Mouse (Mus musculus) hindbrain, embryonic 13.5 days (tissue): Measurements from ENCODE around the gene Trpv2. TPM values are rescaled to one million over a fixed set of nuclear protein-coding genes. Genes with fewer than 3 reads are reported as not detected.

Source experiments
- ATAC-seq: fragments of 200-750 bp; cut with Nextera tagmentation; 2 replicates; pipeline ENCODE4 v1.8.0; 2017; ENCODE audit warnings: moderate TSS enrichment; ENCODE audit not compliant: low FRiP score
- H3K27ac ChIP-seq: fragments of 300-500 bp; sonication (generic); 2 replicates; pipeline ENCODE4 v1.5.1; 2015; ENCODE audit warnings: inconsistent platforms, mild to moderate bottlenecking, moderate library complexity
- H3K27me3 ChIP-seq: fragments of 300-500 bp; sonication (generic); 2 replicates; pipeline ENCODE4 v1.6.1; 2015; ENCODE audit warnings: mild to moderate bottlenecking, inconsistent platforms
- H3K36me3 ChIP-seq: fragments of 300-500 bp; sonication (generic); 2 replicates; pipeline ENCODE4 v1.6.1; 2015; ENCODE audit warnings: mild to moderate bottlenecking, inconsistent platforms
- H3K4me1 ChIP-seq: fragments of 300-500 bp; sonication (generic); replicated peaks from 2 replicates; pipeline ENCODE4 v1.6.1; 2015; ENCODE audit warnings: inconsistent platforms
- H3K4me2 ChIP-seq: fragments of 300-500 bp; sonication (generic); 2 replicates; pipeline ENCODE4 v1.6.1; 2015; ENCODE audit warnings: inconsistent platforms, mild to moderate bottlenecking, moderate library complexity
- H3K4me3 ChIP-seq: fragments of 300-500 bp; sonication (generic); 2 replicates; pipeline ENCODE4 v1.5.1; 2015; ENCODE audit warnings: mild to moderate bottlenecking, inconsistent platforms
- H3K9ac ChIP-seq: fragments of 300-500 bp; sonication (generic); 2 replicates; pipeline ENCODE4 v1.6.1; 2015; ENCODE audit warnings: mild to moderate bottlenecking, inconsistent platforms
- H3K9me3 ChIP-seq: fragments of 300-500 bp; sonication (generic); 2 replicates; pipeline ENCODE4 v1.6.1; 2016; ENCODE audit warnings: inconsistent platforms
- WGBS: fragments of 180-500 bp; shearing (Covaris S2); methylation state at CpG from one replicate; pipeline ENCODE4 v1.1.7; 2015; 5-methylcytosine and 5-hydroxymethylcytosine counted together
- polyA plus RNA-seq: library from polyadenylated mRNA; unstranded; fragments of >200 nt; fragmentation: Nextera tagmentation; extraction: Ambion mirVana; gene quantifications from 2 replicates; pipeline ENCODE4 v1.2.1, GENCODE M21; 2015

Trpv2 gene
- polyA plus RNA-seq, 1 experiment from 2014 or later, result 21.5 TPM

DNA sequence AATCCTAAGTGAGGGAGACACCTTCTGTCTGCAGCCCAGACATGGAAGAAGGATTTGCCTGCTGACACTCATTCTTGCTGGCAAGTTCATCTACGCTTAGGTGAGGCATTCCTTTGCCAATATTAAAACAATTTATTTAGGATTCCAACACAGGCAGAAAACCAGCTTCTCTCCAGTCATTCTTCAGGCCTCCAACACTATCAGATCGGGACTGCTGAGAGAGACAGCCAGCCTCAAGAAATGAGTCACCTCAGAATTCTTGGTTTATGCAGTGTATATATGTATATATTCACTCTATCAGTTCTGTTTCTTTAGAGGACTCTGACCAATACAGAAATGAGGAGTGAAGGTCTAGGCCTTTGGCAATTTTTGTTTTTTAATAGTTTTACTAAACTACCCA lies 10.7 kb upstream of the Trpv2 start:
- Histone ChIP-seq H3K27ac (no peak overlapping the region), H3K4me1 (0 out of 2 replicates have a peak, but pooled peaks cover 3% of the 10 kb centered on the region), H3K4me2 (no peak overlapping the region), H3K9ac (no peak overlapping the region), H3K27me3 (no peaks in the 10 kb centered on the region), H3K36me3 (no peaks in the 10 kb centered on the region), H3K9me3 (no peaks in the 10 kb centered on the region), H3K4me3 (no peak overlapping the region)
- WGBS, result 90% methylated on average over 2 of the region's 2 CpGs
- ATAC-seq, result no peak

DNA sequence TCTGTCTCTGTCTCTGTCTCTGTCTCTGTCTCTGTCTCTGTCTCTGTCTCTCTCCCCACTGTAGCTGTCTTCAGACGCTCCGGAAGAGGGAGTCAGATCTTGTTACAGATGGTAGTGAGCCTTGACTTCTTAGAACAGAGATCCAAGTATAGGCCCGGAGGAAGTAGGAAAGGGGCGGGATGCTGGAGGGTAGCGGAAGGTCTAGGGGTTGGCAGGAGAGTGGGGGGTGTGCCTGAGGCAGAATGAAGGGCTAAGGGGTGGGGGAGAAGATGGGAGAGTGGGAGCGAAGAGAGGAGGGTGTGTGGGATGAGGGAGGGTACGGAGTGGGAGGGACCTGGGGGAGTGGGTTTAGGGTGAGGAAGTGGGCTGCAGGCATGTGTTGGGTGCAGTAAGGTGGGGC lies 8.5 kb upstream of the Trpv2 start:
- H3K4me1 ChIP-seq, result no peaks in the 10 kb centered on the region
- H3K4me2 ChIP-seq, result no peak overlapping the region
- H3K9ac ChIP-seq, result no peak overlapping the region
- WGBS, result 74% methylated on average over 7 of the region's 7 CpGs
- no peaks in the 10 kb centered on the region for H3K27me3 ChIP-seq
- H3K4me3 ChIP-seq, result no peak overlapping the region
- no peaks in the 10 kb centered on the region for H3K9me3 ChIP-seq
- H3K27ac ChIP-seq, result no peak overlapping the region
- no peak for ATAC-seq
- no peaks in the 10 kb centered on the region for H3K36me3 ChIP-seq

DNA sequence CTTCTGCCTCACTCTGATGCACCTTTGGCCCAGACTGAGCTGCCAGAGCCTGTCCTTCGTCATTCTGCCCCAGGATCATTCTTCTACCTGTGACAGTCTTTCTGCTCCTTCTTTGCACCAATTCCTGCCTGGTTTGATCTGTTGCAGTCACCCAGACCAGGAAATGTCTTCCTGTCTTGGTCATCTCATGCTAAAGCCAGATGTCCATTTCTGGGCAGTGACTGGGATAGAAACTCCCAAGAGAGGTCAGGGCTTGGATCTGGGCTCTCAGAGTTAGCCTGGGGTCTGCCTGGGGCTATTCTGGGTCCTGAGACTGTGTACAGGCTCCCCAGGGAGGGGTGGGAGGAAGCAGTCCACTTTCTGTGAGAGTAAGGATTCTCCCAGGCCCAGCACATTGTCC lies 8.1 kb upstream of the Trpv2 start:
- Histone ChIP-seq H3K27me3 (no peaks in the 10 kb centered on the region), H3K9ac (no peak overlapping the region), H3K36me3 (no peaks in the 10 kb centered on the region), H3K4me1 (no peaks in the 10 kb centered on the region), H3K4me2 (no peak overlapping the region), H3K4me3 (no peak overlapping the region), H3K27ac (no peak overlapping the region), H3K9me3 (no peaks in the 10 kb centered on the region)
- WGBS, result 71% methylated on average over 1 of the region's 1 CpGs
- ATAC-seq, result no peak

DNA sequence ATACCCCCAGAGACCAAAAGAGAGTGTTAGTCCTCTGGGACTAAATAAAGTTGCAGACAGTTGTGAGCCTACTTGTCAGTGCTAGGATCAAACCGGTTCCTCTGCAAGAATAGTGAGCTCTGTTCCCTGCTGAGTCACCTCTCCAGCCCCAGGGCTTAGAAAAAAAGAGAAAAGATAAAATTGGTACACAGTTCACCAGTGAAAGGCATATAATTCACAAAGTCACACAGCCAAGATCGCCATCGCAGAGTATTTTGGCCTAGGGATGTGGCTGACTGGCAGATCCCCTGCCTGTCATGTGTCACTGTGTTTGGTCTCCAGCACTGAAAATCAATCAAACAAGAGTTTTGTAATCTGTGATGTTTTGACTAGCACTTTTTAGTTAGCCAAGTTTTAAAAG lies 6.0 kb upstream of the Trpv2 start:
- no peaks in the 10 kb centered on the region for H3K9me3 ChIP-seq
- ATAC-seq, result no peak
- no peak overlapping the region for H3K27ac ChIP-seq
- H3K4me2 ChIP-seq, result no peak overlapping the region
- no peak overlapping the region for H3K4me3 ChIP-seq
- WGBS, result 79% methylated on average over 3 of the region's 3 CpGs
- H3K27me3 ChIP-seq, result no peaks in the 10 kb centered on the region
- no peaks in the 10 kb centered on the region for H3K36me3 ChIP-seq
- no peaks in the 10 kb centered on the region for H3K4me1 ChIP-seq
- H3K9ac ChIP-seq, result no peak overlapping the region

DNA sequence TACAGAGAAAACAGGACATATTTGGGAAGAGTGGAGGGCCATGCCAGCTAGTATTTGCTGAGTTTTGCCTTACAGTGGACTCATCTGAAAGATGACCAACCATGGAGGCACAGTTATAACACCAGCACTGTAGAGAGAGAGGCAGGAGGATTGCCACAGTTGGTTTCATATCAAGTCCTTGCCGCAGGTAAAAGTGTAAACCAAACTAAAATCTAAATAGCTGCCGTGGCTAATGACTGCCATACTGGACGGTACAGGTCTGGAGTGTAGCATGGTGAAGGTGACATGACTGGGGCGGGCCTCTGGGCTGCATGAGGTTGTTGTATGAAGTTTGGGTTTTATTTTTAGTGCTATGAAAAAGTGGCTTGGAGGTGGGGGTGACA lies 408 bp downstream of the Trpv2 start:
- Histone ChIP-seq H3K27ac (no peak overlapping the region), H3K4me1 (peaks cover 15% of the 10 kb centered on the region), H3K9ac (no peak overlapping the region; the same call in 1 of the 2 replicates), H3K4me3 (no peak overlapping the region), H3K27me3 (0 out of 2 replicates have a peak, but pooled peaks cover 4% of the 10 kb centered on the region), H3K4me2 (no peak overlapping the region), H3K9me3 (no peaks in the 10 kb centered on the region), H3K36me3 (0 out of 2 replicates have a peak, but pooled peaks cover 7% of the 10 kb centered on the region)
- no peak for ATAC-seq
- 87% methylated on average over 4 of the region's 4 CpGs for WGBS

DNA sequence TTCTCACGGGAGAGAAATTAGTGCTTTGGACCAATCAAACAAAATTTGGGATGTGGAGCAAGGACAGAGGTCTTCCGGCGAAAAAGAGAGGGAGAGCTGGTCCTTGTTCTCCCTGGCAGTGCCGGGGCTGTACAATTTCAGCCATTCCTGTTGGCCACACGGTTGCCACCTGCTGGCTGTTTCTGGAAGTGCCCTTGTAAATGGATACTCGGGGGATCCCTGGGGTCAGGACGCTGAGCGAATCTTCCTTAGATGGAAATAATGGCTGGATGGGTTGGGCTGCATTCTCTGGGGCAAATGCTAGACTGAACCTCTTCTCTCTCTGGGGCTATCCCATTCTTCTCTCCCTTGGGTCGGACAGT lies 992 bp downstream of the Trpv2 start:
- 0 out of 2 replicates have a peak, but pooled peaks cover 7% of the 10 kb centered on the region for H3K36me3 ChIP-seq
- WGBS, result 2% methylated on average over 9 of the region's 9 CpGs
- H3K9ac ChIP-seq, result peak overlapping the region; percentile 80
- peak overlapping the region; percentile 57 for H3K4me3 ChIP-seq
- ATAC-seq, result peak; percentile 80
- no peaks in the 10 kb centered on the region for H3K9me3 ChIP-seq
- H3K27me3 ChIP-seq, result 0 out of 2 replicates have a peak, but pooled peaks cover 4% of the 10 kb centered on the region
- H3K27ac ChIP-seq, result peak overlapping the region; percentile 77
- H3K4me1 ChIP-seq, result peaks cover 15% of the 10 kb centered on the region
- H3K4me2 ChIP-seq, result peak overlapping the region; percentile 98

DNA sequence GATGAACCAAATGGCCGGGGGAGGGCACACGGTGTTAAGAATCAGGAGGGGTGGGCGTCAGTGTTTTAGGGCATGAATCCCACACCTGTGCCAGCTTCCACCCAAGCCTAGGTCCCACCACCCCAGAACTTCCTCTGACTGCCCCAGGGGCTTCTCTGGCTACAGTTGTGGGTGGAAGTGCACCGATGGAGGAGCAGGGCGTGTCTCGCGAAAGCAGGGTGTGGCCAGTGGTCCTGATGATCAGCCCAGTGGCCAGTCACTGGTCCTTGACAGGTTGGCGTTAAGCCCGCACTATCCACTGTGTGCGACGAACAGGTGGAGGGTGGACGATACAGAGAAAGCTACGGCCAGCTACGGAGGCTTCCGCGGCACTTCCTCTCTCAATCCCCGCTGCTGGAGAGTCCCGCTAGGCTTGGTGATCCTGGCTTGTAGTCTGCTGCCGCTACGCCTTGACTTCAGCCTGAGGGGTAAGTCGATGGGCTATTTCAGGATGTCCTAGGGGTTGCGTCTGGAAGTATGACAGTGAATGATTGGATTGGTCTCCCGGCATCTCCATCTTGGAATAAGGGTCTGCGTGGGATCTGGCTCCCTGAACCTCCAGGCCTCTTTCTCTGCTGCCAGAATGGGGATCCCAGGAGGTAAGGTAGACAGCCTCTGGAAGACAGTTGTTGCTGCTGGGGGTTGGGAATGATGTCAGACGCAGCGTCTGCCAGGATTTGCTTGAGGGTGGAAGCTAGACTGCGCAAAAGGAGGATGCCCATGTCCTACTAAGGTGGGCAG lies 1.6 kb downstream of the Trpv2 start:
- WGBS, result 3% methylated on average over 27 of the region's 27 CpGs
- Histone ChIP-seq H3K27ac (peak overlapping the region; percentile 77), H3K4me2 (peak overlapping the region; percentile 98), H3K9ac (peak overlapping the region; percentile 80), H3K4me1 (peaks cover 15% of the 10 kb centered on the region), H3K27me3 (0 out of 2 replicates have a peak, but pooled peaks cover 4% of the 10 kb centered on the region), H3K4me3 (peak overlapping the region; percentile 57), H3K9me3 (no peaks in the 10 kb centered on the region), H3K36me3 (peaks cover 8% of the 10 kb centered on the region; the same call in 1 of the 2 replicates)
- ATAC-seq, result peak; percentile 75

DNA sequence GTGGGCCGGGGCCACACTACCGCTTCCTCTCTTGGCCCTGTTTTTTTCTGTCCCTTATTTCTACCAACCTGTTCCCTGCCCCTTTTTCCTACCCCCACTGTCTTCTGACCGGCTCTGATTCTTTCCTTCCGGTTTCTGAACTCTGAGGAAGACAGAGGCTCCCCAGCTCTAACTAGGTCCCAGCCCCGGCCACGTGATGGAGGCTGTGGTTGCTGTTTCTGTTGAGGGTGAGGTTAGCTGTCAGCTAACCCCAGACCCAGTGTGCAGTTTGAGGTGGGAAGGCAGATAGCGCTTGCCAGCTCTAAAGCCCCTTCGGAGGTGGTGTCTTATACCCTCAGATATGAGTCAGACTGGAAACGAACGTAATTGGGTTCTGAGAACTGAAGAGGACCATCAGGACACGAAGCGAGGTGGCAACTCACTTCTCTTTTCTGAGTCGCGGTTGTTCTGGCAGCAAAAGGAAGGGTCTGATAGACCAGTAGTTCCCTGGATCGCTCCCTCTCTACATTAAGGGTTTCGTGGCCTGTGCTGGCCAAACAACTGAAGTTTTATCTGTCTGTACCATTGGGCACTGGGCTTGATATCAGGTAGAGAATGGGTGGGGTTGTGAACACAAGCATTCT lies 2.4 kb downstream of the Trpv2 start:
- 69% methylated on average over 16 of the region's 16 CpGs for WGBS

DNA sequence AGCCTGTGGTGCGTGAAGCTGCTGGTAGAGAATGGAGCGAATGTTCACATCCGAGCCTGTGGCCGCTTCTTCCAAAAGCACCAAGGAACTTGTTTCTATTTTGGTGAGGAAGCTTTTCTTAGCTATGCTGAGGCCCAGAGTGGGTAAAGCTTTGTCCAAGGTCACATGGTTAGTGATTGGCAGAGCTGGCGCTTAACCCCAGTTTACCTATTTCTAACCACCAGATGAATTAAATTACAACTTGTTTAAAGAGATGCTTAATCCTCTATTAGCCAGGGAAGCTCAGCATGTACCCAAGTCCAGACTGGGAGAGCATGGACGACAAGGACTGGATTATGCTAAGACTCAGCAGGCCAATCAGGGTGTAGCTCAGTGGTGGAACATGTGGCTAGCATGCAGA lies 8.7 kb downstream of the Trpv2 start:
- no peak overlapping the region for H3K9ac ChIP-seq
- H3K27me3 ChIP-seq, result 0 out of 2 replicates have a peak, but pooled peaks cover 2% of the 10 kb centered on the region
- no peak overlapping the region for H3K4me3 ChIP-seq
- H3K9me3 ChIP-seq, result no peaks in the 10 kb centered on the region
- H3K36me3 ChIP-seq, result peaks cover 27% of the 10 kb centered on the region
- H3K4me2 ChIP-seq, result no peak overlapping the region
- no peak for ATAC-seq
- H3K4me1 ChIP-seq, result no peaks in the 10 kb centered on the region
- H3K27ac ChIP-seq, result no peak overlapping the region
- 72% methylated on average over 6 of the region's 6 CpGs for WGBS

More for the DNA sequence above, 2.4 kb downstream of the Trpv2 start:
- ATAC-seq, result no peak
- Histone ChIP-seq H3K27ac (peak overlapping the region; percentile 77), H3K27me3 (0 out of 2 replicates have a peak, but pooled peaks cover 4% of the 10 kb centered on the region), H3K9ac (peak overlapping the region; percentile 80), H3K36me3 (peaks cover 12% of the 10 kb centered on the region; the same call in 1 of the 2 replicates), H3K9me3 (no peaks in the 10 kb centered on the region), H3K4me1 (peaks cover 15% of the 10 kb centered on the region), H3K4me3 (peak overlapping the region; percentile 57), H3K4me2 (peak overlapping the region; percentile 98)

DNA sequence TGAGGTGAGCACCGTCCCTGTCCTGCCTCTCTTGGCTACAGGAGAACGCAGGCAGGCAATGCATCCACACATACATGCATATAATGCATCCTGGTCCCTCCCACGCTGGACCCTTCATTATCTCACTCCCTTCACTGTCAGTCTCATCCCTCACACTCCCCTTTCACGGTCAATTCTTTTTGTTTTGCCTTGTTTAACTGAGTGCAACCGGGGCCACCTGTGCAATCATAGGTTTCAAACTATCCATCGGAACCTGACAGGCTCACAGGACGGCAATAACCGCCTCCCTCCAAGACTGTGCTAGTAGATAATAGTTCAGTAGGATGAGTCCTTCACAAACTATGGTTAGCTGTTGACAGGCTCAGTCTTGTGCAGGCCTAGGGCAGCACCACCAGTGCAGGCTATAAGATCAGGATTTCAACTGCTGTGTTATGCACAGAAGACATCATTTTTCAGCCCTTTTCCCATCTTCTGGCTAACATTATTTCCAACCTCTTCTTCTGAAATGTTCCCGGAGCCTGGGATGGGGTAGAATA lies 10.5 kb downstream of the Trpv2 start:
- H3K4me1 ChIP-seq, result no peaks in the 10 kb centered on the region
- no peak for ATAC-seq
- H3K27me3 ChIP-seq, result no peaks in the 10 kb centered on the region
- no peaks in the 10 kb centered on the region for H3K9me3 ChIP-seq
- 83% methylated on average over 9 of the region's 9 CpGs for WGBS
- no peak overlapping the region for H3K9ac ChIP-seq
- no peak overlapping the region for H3K27ac ChIP-seq
- H3K36me3 ChIP-seq, result peaks cover 26% of the 10 kb centered on the region
- no peak overlapping the region for H3K4me3 ChIP-seq
- no peak overlapping the region for H3K4me2 ChIP-seq

DNA sequence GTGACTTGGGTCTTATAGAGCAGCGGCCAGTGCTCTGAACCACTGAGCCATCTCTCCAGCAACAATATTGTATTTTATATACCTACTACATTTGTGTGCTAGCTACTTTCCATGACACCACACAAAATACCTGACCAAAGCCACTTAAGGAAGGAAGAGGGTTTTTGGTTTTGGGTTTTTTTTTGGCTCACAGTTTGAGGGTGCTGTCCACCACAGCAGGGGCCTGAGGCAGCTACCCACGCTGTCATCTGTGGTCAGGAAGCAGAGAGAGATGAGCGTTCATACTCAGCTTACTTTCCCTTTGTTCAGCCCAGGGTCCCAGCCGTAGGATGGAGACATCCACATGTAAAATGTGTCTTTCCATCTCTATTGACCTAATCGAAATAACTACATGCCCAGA lies 12.7 kb downstream of the Trpv2 start:
- H3K27me3 ChIP-seq, result no peaks in the 10 kb centered on the region
- no peak overlapping the region for H3K9ac ChIP-seq
- no peaks in the 10 kb centered on the region for H3K4me1 ChIP-seq
- no peaks in the 10 kb centered on the region for H3K9me3 ChIP-seq
- H3K4me3 ChIP-seq, result no peak overlapping the region
- no peak overlapping the region for H3K27ac ChIP-seq
- WGBS, result 89% methylated on average over 5 of the region's 5 CpGs
- H3K36me3 ChIP-seq, result peaks cover 29% of the 10 kb centered on the region
- no peak for ATAC-seq
- H3K4me2 ChIP-seq, result no peak overlapping the region

DNA sequence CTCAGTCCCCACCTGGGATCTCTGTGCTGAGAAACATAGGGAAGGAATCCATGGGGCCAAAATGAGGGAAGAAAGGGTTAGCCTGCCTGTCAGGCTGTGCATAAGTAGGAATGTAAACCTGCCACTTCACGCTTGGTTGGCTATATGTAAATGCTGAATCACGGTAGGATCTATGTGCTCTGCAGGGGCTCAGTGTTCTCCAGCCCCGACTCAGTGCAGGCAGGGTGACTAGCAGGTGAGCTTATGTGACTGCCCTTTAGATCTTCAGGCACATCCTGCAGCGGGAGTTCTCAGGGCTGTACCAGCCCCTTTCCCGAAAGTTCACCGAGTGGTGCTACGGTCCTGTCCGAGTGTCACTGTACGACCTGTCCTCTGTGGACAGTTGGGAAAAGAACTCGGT lies 15.1 kb downstream of the Trpv2 start:
- no peak overlapping the region for H3K4me3 ChIP-seq
- 78% methylated on average over 10 of the region's 10 CpGs for WGBS
- no peak for ATAC-seq
- H3K4me1 ChIP-seq, result no peaks in the 10 kb centered on the region
- H3K9me3 ChIP-seq, result no peaks in the 10 kb centered on the region
- H3K27ac ChIP-seq, result no peak overlapping the region
- H3K36me3 ChIP-seq, result peaks cover 35% of the 10 kb centered on the region
- H3K27me3 ChIP-seq, result no peaks in the 10 kb centered on the region
- H3K4me2 ChIP-seq, result no peak overlapping the region
- no peak overlapping the region for H3K9ac ChIP-seq
